Mouse (Mus musculus): ENCODE data around the gene Fkbp8. TPM values are rescaled to one million over a fixed set of nuclear protein-coding genes. Genes with fewer than 3 reads are reported as not detected.

Gene Fkbp8
- polyA plus RNA-seq, 1 experiment from 2014 or later = 243 TPM

- Histone ChIP-seq H3K36me3 (ENCODE audit: control insufficient read depth, insufficient read depth, low read length) (no peaks in the 10 kb centered on the region), H3K4me1 (replicated peaks; ENCODE audit: control insufficient read depth, insufficient read depth, low read length) (no peaks in the 10 kb centered on the region), H3K9ac (ENCODE audit: low read depth, low read length) (no peak overlapping the region), H3K4me3 (ENCODE audit: low read depth, low read length) (no peak overlapping the region), H3K9me3 (ENCODE audit: control insufficient read depth, low read length) (no peaks in the 10 kb centered on the region), H3K27ac (ENCODE audit: low read depth, low read length) (no peak overlapping the region), H3K4me2 (replicated peaks; ENCODE audit: low read depth, low read length) (no peak overlapping the region), H3K27me3 (ENCODE audit: control insufficient read depth, insufficient read depth, low read length) (no peaks in the 10 kb centered on the region)
- ATAC-seq (ENCODE audit: low FRiP score) (no peak), DNase-seq (ENCODE audit: low spot score) (no peak)
Observed at GRCm38 (mm10) chr8:70553740-70554139, 26.2 kb downstream of the Fkbp8 start.

- H3K27me3 ChIP-seq (ENCODE audit: control insufficient read depth, insufficient read depth, low read length) = no peaks in the 10 kb centered on the region
- DNase-seq (ENCODE audit: low spot score) = no peak
- H3K4me1 ChIP-seq (replicated peaks; ENCODE audit: control insufficient read depth, insufficient read depth, low read length) = no peaks in the 10 kb centered on the region
- H3K4me3 ChIP-seq (ENCODE audit: low read depth, low read length) = no peak overlapping the region
- H3K9ac ChIP-seq (ENCODE audit: low read depth, low read length) = no peak overlapping the region
- WGBS = 93% methylated on average over 4 of the region's 4 CpGs
- H3K4me2 ChIP-seq (replicated peaks; ENCODE audit: low read depth, low read length) = no peak overlapping the region
- no peaks in the 10 kb centered on the region for H3K9me3 ChIP-seq (ENCODE audit: control insufficient read depth, low read length)
- no peaks in the 10 kb centered on the region for H3K36me3 ChIP-seq (ENCODE audit: control insufficient read depth, insufficient read depth, low read length)
- no peak for ATAC-seq (ENCODE audit: low FRiP score)
- no peak overlapping the region for H3K27ac ChIP-seq (ENCODE audit: low read depth, low read length)
Observed at GRCm38 (mm10) chr8:70555079-70555747, 27.7 kb downstream of the Fkbp8 start.

- 72% methylated on average over 4 of the region's 4 CpGs for WGBS
- Histone ChIP-seq H3K9ac (ENCODE audit: low read depth, low read length) (no peak overlapping the region), H3K4me2 (replicated peaks; ENCODE audit: low read depth, low read length) (no peak overlapping the region), H3K4me3 (ENCODE audit: low read depth, low read length) (no peak overlapping the region), H3K36me3 (ENCODE audit: control insufficient read depth, insufficient read depth, low read length) (no peaks in the 10 kb centered on the region), H3K27ac (ENCODE audit: low read depth, low read length) (no peak overlapping the region), H3K27me3 (ENCODE audit: control insufficient read depth, insufficient read depth, low read length) (no peaks in the 10 kb centered on the region), H3K9me3 (ENCODE audit: control insufficient read depth, low read length) (no peaks in the 10 kb centered on the region), H3K4me1 (replicated peaks; ENCODE audit: control insufficient read depth, insufficient read depth, low read length) (no peaks in the 10 kb centered on the region)
- ATAC-seq (ENCODE audit: low FRiP score) (no peak), DNase-seq (ENCODE audit: low spot score) (no peak)
Observed at GRCm38 (mm10) chr8:70558334-70558733, 30.8 kb downstream of the Fkbp8 start.

- DNase-seq (ENCODE audit: low spot score) = no peak
- H3K36me3 ChIP-seq (ENCODE audit: control insufficient read depth, insufficient read depth, low read length) = no peaks in the 10 kb centered on the region
- H3K27me3 ChIP-seq (ENCODE audit: control insufficient read depth, insufficient read depth, low read length) = no peaks in the 10 kb centered on the region
- H3K9ac ChIP-seq (ENCODE audit: low read depth, low read length) = no peak overlapping the region
- H3K4me1 ChIP-seq (replicated peaks; ENCODE audit: control insufficient read depth, insufficient read depth, low read length) = no peaks in the 10 kb centered on the region
- 81% methylated on average over 3 of the region's 3 CpGs for WGBS
- H3K4me2 ChIP-seq (replicated peaks; ENCODE audit: low read depth, low read length) = no peak overlapping the region
- ATAC-seq (ENCODE audit: low FRiP score) = no peak
- H3K4me3 ChIP-seq (ENCODE audit: low read depth, low read length) = no peak overlapping the region
- H3K9me3 ChIP-seq (ENCODE audit: control insufficient read depth, low read length) = no peaks in the 10 kb centered on the region
- H3K27ac ChIP-seq (ENCODE audit: low read depth, low read length) = no peak overlapping the region
Observed at GRCm38 (mm10) chr8:70558983-70559382, 31.5 kb downstream of the Fkbp8 start.

GRCm38 (mm10) chr8:70560096-70560495, 32.6 kb downstream of the Fkbp8 start:
- no peaks in the 10 kb centered on the region for H3K9me3 ChIP-seq (ENCODE audit: control insufficient read depth, low read length)
- H3K27ac ChIP-seq (ENCODE audit: low read depth, low read length) = no peak overlapping the region
- H3K9ac ChIP-seq (ENCODE audit: low read depth, low read length) = no peak overlapping the region
- 83% methylated on average over 2 of the region's 2 CpGs for WGBS
- no peaks in the 10 kb centered on the region for H3K36me3 ChIP-seq (ENCODE audit: control insufficient read depth, insufficient read depth, low read length)
- H3K4me3 ChIP-seq (ENCODE audit: low read depth, low read length) = no peak overlapping the region
- no peaks in the 10 kb centered on the region for H3K27me3 ChIP-seq (ENCODE audit: control insufficient read depth, insufficient read depth, low read length)
- H3K4me2 ChIP-seq (replicated peaks; ENCODE audit: low read depth, low read length) = no peak overlapping the region
- ATAC-seq (ENCODE audit: low FRiP score) = no peak
- no peaks in the 10 kb centered on the region for H3K4me1 ChIP-seq (replicated peaks; ENCODE audit: control insufficient read depth, insufficient read depth, low read length)
- no peak for DNase-seq (ENCODE audit: low spot score)

- Histone ChIP-seq H3K4me1 (replicated peaks; ENCODE audit: control insufficient read depth, insufficient read depth, low read length) (no peaks in the 10 kb centered on the region), H3K4me2 (replicated peaks; ENCODE audit: low read depth, low read length) (no peak overlapping the region), H3K9ac (ENCODE audit: low read depth, low read length) (no peak overlapping the region), H3K27me3 (ENCODE audit: control insufficient read depth, insufficient read depth, low read length) (no peaks in the 10 kb centered on the region), H3K27ac (ENCODE audit: low read depth, low read length) (no peak overlapping the region), H3K36me3 (ENCODE audit: control insufficient read depth, insufficient read depth, low read length) (no peaks in the 10 kb centered on the region), H3K4me3 (ENCODE audit: low read depth, low read length) (no peak overlapping the region), H3K9me3 (ENCODE audit: control insufficient read depth, low read length) (no peaks in the 10 kb centered on the region)
- 78% methylated on average over 3 of the region's 3 CpGs for WGBS
- no peak for ATAC-seq (ENCODE audit: low FRiP score)
- no peak for DNase-seq (ENCODE audit: low spot score)
Observed at GRCm38 (mm10) chr8:70560564-70560963, 33.0 kb downstream of the Fkbp8 start.

GRCm38 (mm10) chr8:70561357-70561756, 33.8 kb downstream of the Fkbp8 start:
- Histone ChIP-seq H3K4me3 (ENCODE audit: low read depth, low read length) (no peak overlapping the region), H3K27me3 (ENCODE audit: control insufficient read depth, insufficient read depth, low read length) (no peaks in the 10 kb centered on the region), H3K4me2 (replicated peaks; ENCODE audit: low read depth, low read length) (no peak overlapping the region), H3K9me3 (ENCODE audit: control insufficient read depth, low read length) (no peaks in the 10 kb centered on the region), H3K27ac (ENCODE audit: low read depth, low read length) (no peak overlapping the region), H3K9ac (ENCODE audit: low read depth, low read length) (no peak overlapping the region), H3K36me3 (ENCODE audit: control insufficient read depth, insufficient read depth, low read length) (no peaks in the 10 kb centered on the region), H3K4me1 (replicated peaks; ENCODE audit: control insufficient read depth, insufficient read depth, low read length) (no peaks in the 10 kb centered on the region)
- ATAC-seq (ENCODE audit: low FRiP score) = no peak
- 66% methylated on average over 4 of the region's 4 CpGs for WGBS
- DNase-seq (ENCODE audit: low spot score) = no peak

GRCm38 (mm10) chr8:70561809-70562535, 34.4 kb downstream of the Fkbp8 start:
- H3K9ac ChIP-seq (ENCODE audit: low read depth, low read length) = no peak overlapping the region
- H3K4me3 ChIP-seq (ENCODE audit: low read depth, low read length) = no peak overlapping the region
- H3K27me3 ChIP-seq (ENCODE audit: control insufficient read depth, insufficient read depth, low read length) = no peaks in the 10 kb centered on the region
- no peak overlapping the region for H3K27ac ChIP-seq (ENCODE audit: low read depth, low read length)
- ATAC-seq (ENCODE audit: low FRiP score) = no peak
- no peaks in the 10 kb centered on the region for H3K9me3 ChIP-seq (ENCODE audit: control insufficient read depth, low read length)
- DNase-seq (ENCODE audit: low spot score) = no peak
- H3K4me2 ChIP-seq (replicated peaks; ENCODE audit: low read depth, low read length) = no peak overlapping the region
- WGBS = 78% methylated on average over 7 of the region's 7 CpGs
- no peaks in the 10 kb centered on the region for H3K36me3 ChIP-seq (ENCODE audit: control insufficient read depth, insufficient read depth, low read length)
- H3K4me1 ChIP-seq (replicated peaks; ENCODE audit: control insufficient read depth, insufficient read depth, low read length) = no peaks in the 10 kb centered on the region

- no peak for DNase-seq (ENCODE audit: low spot score)
- ATAC-seq (ENCODE audit: low FRiP score) = no peak
- 76% methylated on average over 3 of the region's 3 CpGs for WGBS
Observed at GRCm38 (mm10) chr8:70562802-70563201, 35.3 kb downstream of the Fkbp8 start.

More at GRCm38 (mm10) chr8:70562802-70563201, 35.3 kb downstream of the Fkbp8 start:
- H3K27me3 ChIP-seq (ENCODE audit: control insufficient read depth, insufficient read depth, low read length) = no peaks in the 10 kb centered on the region
- H3K36me3 ChIP-seq (ENCODE audit: control insufficient read depth, insufficient read depth, low read length) = no peaks in the 10 kb centered on the region
- no peaks in the 10 kb centered on the region for H3K4me1 ChIP-seq (replicated peaks; ENCODE audit: control insufficient read depth, insufficient read depth, low read length)
- no peaks in the 10 kb centered on the region for H3K9me3 ChIP-seq (ENCODE audit: control insufficient read depth, low read length)
- no peak overlapping the region for H3K27ac ChIP-seq (ENCODE audit: low read depth, low read length)
- no peak overlapping the region for H3K9ac ChIP-seq (ENCODE audit: low read depth, low read length)
- no peak overlapping the region for H3K4me3 ChIP-seq (ENCODE audit: low read depth, low read length)
- no peak overlapping the region for H3K4me2 ChIP-seq (replicated peaks; ENCODE audit: low read depth, low read length)
